Mouse (Mus musculus): Measurements from ENCODE around the gene Umad1.

- no peak for TF ChIP-seq ZC3H11A (IDR thresholded peaks at IDR 0.05; ENCODE audit: borderline replicate concordance, low read depth, low read length)
- TF ChIP-seq HCFC1 (IDR thresholded peaks at IDR 0.05; ENCODE audit: borderline replicate concordance, insufficient read depth, low read length) = no peak
- no peak for TF ChIP-seq MAFK (IDR thresholded peaks at IDR 0.05; ENCODE audit: insufficient read depth, low read depth, low read length)
- no peak for TF ChIP-seq ZNF384 (IDR thresholded peaks at IDR 0.05; ENCODE audit: low read depth, low read length)
Observed at GRCm38 (mm10) chr6:8276431-8276830, 17.3 kb downstream of the Umad1 start.
